Mouse (Mus musculus): ENCODE measurements around the gene Sfpq.

Sfpq gene

GRCm38 (mm10) chr4:127027228-127028190 lies 6.4 kb downstream of the Sfpq start:
- peak in 1 of 2 experiments; percentile 25 for DNase-seq (ENCODE audit: low spot score in 2 of 2)

- DNase-seq (ENCODE audit: low spot score in 2 of 2): no peak
Observed at GRCm38 (mm10) chr4:127037158-127037557, 16.0 kb downstream of the Sfpq start.

- DNase-seq (ENCODE audit: low spot score in 2 of 2): no peak
Observed at GRCm38 (mm10) chr4:127037908-127038827, 17.0 kb downstream of the Sfpq start.

GRCm38 (mm10) chr4:127038828-127039349 lies 17.8 kb downstream of the Sfpq start:
- no peak for DNase-seq (ENCODE audit: low spot score in 2 of 2)

GRCm38 (mm10) chr4:127039871-127040483 lies 18.9 kb downstream of the Sfpq start:
- DNase-seq (ENCODE audit: low spot score in 2 of 2): no peak

GRCm38 (mm10) chr4:127043540-127043939 lies 22.4 kb downstream of the Sfpq start:
- DNase-seq (ENCODE audit: low spot score in 2 of 2): no peak

- DNase-seq (ENCODE audit: low spot score in 2 of 2): no peak
Observed at GRCm38 (mm10) chr4:127051121-127051520, 30.0 kb downstream of the Sfpq start.

GRCm38 (mm10) chr4:127053071-127053470 lies 31.9 kb downstream of the Sfpq start:
- DNase-seq (ENCODE audit: low spot score in 2 of 2): no peak

GRCm38 (mm10) chr4:127054522-127055198 lies 33.5 kb downstream of the Sfpq start:
- DNase-seq (ENCODE audit: low spot score in 2 of 2): no peak

- DNase-seq (ENCODE audit: low spot score in 2 of 2): peak; percentile 93 to 96
Observed at GRCm38 (mm10) chr4:127060585-127061290, 39.6 kb downstream of the Sfpq start, which contains the start of gene Zmym1. Gene Zmym1 (minus strand): TSS chr4:127061152.

- no peak for DNase-seq (ENCODE audit: low spot score in 2 of 2)
Observed at GRCm38 (mm10) chr4:127064051-127064450, 42.9 kb downstream of the Sfpq start.

- no peak for DNase-seq (ENCODE audit: low spot score in 2 of 2)
Observed at GRCm38 (mm10) chr4:127074915-127075314, 53.8 kb downstream of the Sfpq start.

GRCm38 (mm10) chr4:127076875-127077548 lies 55.9 kb downstream of the Sfpq start, which contains the start of gene Zmym6:
Gene Zmym6 (plus strand): TSS chr4:127077383.
- peak; percentile 90 to 93 for DNase-seq (ENCODE audit: low spot score in 2 of 2)

GRCm38 (mm10) chr4:127080806-127081205 lies 59.7 kb downstream of the Sfpq start:
- no peak for DNase-seq (ENCODE audit: low spot score in 2 of 2)

- no peak for DNase-seq (ENCODE audit: low spot score in 2 of 2)
Observed at GRCm38 (mm10) chr4:127083131-127083530, 62.0 kb downstream of the Sfpq start.

- DNase-seq (ENCODE audit: low spot score in 2 of 2): no peak
Observed at GRCm38 (mm10) chr4:127085761-127086160, 64.6 kb downstream of the Sfpq start.

All from spleen, postnatal 4 days (tissue).